Mouse (Mus musculus): ENCODE data around the gene Ecel1.

Ecel1 gene

DNA sequence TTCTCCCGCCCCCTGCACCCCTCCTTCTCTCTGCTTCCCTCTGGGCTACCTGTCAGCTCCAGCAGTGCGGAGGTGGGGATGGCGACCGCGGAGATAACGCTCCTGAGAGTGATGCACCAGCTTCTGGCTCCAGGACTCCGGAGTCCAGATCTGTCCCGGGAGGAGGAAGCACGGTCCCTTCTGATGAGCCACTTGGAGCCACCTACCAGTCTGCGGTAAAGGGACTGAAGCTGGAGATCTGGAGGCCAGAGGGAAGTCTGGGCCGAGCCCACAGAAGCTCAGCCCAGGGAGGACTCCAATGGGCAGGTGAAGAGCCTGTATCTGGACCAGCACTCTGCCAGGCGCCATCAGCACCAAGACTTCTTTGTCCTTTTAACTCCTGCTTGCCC lies at the start of gene Ecel1:
TSS of gene Ecel1 (minus strand) at position 323 of the 389 bp plus-strand sequence.
- DNase-seq (ENCODE audit: low spot score): no peak

DNA sequence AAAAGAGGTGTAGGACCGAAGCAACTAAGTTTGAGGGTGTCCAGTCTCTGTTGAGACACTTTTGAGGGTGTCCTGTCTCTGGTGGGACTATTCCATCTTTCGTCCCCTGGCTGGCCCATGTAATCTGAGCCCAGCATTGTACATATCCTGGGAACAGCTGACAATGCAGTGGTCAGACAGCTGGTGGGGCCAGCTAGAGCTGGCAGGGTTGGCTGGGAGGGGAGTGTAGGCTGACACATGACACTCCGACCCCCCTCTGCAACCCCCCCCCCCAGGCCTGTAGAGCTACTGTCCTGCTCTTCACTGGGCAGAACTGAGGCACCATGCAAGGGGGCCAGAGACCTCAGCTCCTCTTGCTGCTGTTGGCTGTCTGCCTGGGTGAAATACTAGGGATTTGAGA lies 49.2 kb upstream of the Ecel1 start:
- DNase-seq (ENCODE audit: low spot score): no peak

DNA sequence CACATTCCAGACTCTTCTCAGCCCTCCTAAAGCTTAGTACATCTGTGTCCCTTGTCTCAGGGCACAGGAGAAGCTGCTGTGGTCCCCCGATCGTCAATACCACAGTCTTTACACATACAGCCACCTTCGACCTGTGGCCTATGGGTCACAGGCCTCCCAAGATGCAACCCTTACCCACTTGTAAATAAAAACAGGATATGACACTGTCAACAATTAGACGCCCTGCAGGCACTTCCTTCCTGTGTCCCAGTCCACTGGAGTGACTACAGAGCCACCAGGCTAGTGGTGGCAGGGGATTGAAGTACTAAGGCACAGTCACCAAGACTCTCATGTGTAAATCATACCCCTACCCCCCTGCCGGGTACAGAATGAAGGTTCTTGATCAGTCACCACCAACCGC lies 48.7 kb upstream of the Ecel1 start:
- no peak for DNase-seq (ENCODE audit: low spot score)

DNA sequence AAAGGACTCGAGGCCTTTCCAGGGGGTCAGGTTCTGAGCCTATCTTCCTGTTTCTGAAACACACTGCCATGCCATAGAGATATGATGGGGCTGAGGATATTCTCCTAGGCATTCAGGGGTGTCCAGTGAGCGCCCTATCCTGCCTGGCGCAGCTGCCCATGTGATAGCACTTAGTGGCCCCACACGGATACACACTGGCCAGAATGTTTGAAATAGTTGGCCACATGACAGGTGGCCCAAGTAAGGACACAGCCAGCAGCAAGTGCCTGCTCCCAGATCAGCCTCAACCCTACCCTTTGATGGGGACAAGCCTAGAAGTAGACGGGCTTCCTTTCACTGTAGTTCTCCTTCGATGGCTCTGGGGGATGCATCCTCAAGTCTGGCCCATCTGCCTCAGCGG lies 48.1 kb upstream of the Ecel1 start, which contains the start of gene Chrng:
TSS of gene Chrng (plus strand) at position 193 of the 400 bp plus-strand sequence.
- no peak for DNase-seq (ENCODE audit: low spot score)

DNA sequence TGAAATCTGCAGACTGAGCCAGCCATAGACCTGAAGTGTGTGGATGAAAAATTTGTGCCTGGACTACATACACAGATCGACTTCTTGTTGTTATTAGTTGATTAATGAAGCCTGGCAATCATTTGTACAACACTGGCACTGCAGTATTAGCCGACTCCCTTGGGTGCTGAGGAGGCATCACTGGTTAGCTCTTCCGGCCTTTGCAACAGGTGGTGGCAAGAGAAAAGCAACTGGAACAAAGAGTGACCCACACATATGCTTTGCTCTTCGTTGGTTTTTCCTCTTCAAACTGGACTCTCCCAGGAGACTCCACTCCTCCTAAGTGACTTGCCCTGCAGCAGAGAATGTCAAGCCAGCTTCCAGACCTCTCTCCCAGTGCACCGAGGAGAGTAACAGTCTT lies 47.5 kb upstream of the Ecel1 start:
- DNase-seq (ENCODE audit: low spot score): no peak

DNA sequence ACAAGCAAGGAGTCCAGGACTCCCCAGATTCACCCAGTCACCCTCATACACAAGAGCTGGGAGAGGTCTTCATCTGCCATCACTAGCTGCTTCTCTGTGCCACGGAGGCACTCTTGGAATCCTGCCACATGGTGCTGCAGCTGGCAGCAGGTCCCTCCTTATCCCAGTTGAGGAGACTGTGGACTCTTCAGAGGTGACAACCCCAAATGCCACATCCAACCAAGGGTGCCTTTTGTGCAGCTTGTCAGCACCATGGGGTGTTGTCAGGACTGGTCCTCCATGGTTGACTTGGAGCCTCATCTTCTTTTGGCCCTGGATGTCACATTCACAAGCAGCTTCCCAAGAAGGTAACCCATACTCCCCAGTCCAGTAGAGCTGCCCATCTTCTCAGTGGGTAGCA lies 45.5 kb upstream of the Ecel1 start:
- no peak for DNase-seq (ENCODE audit: low spot score)

DNA sequence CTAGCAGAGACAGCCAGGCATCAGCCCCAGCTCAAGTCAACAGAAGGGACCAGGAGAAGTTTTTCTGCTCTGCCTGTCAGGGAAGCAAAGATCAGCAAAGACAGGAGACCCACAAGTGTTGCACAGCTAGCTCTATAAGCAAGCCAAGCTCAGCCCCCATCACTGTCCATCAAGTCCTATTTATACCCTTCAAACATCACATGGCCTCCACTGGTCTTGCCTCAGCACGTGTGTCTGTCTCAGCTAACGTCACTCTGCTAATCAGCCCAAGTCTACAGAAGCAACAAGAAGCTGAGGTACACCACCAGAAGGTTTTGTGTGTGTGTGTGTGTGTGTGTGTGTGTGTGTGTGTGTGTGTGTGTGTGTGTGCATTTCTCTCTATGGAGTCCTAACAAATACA lies 44.5 kb upstream of the Ecel1 start:
- DNase-seq (ENCODE audit: low spot score): no peak

DNA sequence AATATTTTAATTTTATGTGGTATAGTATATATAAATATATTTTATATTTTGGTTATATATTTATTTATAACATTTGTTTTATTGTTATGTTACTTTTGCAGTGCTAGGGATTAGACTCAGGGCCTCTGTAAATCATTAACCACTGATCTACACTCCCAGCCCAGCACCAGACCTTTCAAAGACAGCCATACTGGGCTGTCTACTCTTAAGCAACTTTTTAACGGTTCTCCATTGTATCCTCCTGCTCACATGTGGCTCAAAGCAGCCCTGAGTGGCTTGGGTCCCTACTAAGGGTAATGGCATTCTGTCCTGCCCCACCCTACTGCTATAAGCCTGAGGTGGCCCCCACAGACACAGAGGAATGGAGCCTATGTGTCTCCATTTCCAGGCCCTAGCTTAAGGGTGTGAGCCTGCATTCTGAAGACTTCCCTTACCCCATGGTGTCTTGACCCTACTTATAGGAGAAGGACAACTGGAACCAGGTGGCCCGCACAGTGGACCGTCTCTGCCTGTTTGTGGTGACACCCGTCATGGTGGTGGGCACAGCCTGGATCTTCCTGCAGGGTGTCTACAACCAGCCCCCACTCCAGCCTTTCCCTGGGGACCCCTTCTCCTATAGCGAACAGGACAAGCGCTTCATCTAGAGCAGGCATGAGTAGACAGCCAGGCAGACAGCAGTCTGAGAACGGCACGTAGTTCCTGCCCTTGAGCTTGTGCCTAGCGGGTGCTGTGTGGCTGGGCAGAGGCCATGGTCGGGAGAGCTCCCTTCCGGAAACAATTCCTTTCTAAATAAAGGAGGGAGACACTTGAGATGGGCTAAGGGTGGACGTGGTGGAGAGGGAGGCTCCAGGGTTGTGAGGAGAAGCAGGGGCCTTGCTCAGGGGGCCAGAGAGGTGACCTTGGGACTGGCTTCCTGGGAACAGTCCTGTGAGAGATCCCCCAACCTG lies 42.1 kb upstream of the Ecel1 start:
- no peak for DNase-seq (ENCODE audit: low spot score)

DNA sequence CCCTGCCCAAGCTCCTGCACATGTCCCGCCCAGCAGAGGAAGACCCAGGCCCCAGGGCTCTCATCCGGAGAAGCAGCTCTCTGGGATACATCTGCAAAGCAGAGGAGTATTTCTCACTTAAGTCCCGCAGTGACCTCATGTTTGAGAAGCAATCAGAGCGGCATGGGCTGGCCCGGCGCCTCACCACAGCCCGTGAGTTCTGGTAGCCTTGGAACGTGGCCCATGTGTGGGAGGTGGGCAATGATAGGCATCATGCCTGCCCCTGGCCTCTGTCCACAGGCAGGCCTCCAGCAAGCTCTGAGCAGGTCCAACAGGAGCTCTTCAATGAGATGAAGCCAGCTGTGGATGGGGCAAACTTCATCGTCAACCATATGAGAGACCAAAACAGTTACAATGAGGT lies 41.0 kb upstream of the Ecel1 start:
- DNase-seq (ENCODE audit: low spot score): peak; percentile 74

DNA sequence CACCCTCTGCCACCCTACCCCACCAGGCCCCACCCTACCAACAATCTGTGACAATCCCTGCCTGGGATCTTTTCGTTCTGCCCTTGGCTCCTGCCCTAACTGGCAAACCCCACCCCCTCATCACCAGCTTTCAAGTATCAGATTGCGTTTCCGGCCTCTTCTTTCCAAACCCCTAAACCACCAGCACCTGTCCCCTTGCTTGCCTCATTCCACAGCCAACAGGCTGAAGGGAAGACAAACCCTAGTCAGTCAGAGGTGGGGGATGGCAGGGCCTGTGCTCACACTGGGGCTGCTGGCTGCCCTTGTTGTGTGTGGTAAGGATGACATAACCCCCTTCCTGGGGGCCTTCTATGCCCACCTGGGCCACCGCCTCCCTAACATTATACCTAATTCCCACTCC lies 34.1 kb upstream of the Ecel1 start, which contains the start of gene Chrnd:
TSS of gene Chrnd (plus strand) at position 179 of the 400 bp plus-strand sequence.
- no peak for DNase-seq (ENCODE audit: low spot score)

DNA sequence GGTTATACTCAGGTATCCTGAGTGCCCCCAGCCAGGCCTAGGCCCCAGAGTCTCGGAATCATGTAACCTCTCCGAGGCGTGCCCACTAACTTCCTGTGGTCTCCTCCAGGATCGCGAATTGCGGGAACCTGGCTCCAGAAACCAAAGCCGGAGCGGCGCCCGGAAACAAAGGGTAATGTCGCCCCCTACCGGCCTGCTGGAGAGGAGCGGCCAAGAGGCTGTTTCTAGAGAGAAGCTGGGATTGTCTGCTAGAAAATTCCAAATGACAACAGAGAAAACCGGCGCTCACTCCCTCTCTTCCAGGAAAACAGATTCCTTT lies 30.7 kb upstream of the Ecel1 start:
- DNase-seq (ENCODE audit: low spot score): peak; percentile 91

DNA sequence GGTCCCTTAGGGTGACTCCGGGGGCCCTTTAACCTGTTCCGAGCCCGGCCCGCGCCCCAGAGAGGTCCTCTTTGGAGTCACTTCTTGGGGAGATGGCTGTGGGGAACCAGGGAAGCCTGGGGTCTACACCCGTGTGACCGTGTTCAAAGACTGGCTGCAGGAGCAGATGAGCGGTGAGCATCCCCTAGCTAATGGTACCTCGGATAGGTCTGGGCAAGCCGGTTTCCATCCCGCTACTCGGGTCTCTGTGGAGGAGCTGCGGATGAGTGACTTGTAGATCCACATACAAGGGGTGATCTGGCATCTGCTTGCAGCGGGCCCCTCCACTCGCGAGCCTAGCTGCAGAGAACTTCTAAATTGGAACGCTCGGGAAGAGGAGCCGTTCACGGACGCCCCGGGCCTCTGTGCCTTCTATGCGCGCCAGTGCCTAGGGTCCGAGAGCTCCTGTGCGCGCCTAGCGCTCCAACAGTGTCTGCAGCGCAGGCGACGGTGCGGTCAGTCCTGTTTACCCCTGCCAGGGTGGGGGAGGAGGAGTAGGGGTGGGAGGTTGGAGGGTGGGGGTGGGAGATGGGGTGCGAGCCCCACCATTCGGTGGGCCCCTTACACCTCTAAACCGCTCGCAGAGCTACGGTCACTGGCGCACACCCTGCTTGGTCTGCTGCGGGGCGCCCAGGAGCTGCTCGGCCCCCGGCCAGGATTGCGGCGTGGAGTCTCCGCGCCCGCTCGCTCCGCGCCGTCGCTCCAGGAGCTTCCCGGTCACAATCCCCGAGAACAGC lies 30.1 kb upstream of the Ecel1 start:
- no peak for DNase-seq (ENCODE audit: low spot score)

DNA sequence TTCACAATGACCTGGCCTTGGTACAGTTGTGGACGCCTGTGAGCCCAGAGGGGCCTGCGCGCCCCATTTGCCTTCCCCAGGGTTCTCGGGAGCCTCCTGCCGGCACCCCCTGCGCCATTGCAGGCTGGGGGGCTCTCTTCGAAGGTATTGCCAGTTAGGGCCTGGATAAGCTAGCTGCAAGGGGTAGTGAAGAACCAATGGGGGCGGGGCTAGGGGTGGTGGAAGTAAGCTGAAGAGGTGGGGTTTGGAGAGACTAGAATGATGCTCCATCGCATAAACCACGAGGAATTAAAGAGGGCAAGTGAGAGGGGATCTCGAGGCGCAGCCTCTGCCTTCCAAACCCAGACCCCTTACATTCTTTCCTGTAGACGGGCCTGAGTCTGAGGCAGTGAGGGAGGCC lies 29.2 kb upstream of the Ecel1 start:
- DNase-seq (ENCODE audit: low spot score): peak; percentile 60

DNA sequence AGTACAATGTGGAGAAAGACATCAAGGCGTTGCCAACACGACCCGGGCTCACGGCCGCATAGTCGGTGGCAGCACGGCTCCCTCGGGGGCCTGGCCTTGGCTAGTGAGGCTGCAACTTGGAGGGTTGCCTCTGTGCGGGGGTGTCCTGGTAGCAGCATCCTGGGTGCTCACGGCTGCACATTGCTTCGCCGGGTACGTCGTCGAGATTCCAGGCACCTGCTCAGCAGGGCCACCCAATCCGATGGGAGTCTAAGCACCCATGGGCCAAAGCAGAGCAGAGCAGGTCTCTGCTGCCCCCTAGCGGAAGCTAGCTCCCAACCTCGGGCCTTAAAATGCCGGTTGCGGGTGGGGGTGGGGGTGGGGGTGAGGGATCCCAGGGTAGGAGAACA lies 28.4 kb upstream of the Ecel1 start:
- peak; percentile 88 for DNase-seq (ENCODE audit: low spot score)

DNA sequence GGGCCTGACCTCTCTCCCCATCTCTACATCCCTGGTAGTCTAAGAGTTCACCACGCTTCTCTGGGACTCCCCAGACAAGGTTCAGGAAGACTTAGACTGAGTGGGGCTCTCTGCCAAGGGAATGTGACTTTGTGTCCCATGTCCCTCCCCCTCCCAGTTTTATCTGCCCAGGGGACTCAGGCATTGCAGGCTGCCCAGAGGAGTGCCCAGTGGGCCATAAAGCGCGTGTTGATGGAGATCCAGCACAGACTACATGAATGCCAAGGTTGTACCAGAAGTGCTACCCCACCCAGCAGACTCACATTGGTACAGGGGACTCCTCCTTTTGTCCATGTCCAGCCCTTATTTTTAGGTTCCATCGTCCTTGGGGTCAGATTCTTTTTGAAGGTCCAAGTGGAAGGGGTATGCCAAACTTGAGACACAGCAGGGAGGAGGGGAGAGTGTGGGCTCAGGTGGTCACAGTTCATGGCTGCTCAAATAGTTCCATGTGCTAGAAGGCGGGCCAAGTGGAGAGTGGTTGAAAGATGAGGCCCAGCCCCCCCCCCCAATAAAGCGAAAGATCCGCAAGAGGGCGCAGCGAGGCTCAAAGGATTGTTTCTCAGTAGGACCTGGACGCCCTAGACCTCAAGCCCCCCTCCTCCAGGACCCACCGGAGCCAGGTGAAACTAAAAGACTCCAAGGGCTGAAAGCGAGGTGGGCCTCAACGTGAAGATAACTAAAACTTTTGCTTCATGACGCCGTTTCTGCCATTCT lies 27.9 kb upstream of the Ecel1 start:
- peak; percentile 62 for DNase-seq (ENCODE audit: low spot score)

DNA sequence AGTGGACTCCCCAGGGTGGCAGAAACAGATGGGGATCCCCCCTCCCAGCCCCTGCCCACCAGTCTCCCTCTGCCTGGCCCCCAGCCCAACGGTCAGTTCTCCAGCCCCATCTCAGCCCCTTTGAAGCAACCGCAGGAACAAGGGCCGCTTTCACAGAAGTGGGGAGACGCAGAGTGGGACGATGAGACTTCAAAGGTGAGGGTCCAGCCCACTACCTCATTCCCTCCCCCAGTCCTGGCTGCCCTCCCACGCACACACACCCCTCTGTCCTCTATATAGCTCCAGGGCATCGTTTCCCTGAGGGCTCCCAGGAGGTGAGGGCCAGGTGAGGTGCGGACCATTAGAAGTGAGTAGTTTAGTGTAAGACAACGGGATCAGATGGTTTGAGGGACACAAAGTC lies 26.7 kb upstream of the Ecel1 start, which contains the start of gene Prss56:
TSS of gene Prss56 (plus strand) at position 301 of the 400 bp plus-strand sequence.
- no peak for DNase-seq (ENCODE audit: low spot score)

DNA sequence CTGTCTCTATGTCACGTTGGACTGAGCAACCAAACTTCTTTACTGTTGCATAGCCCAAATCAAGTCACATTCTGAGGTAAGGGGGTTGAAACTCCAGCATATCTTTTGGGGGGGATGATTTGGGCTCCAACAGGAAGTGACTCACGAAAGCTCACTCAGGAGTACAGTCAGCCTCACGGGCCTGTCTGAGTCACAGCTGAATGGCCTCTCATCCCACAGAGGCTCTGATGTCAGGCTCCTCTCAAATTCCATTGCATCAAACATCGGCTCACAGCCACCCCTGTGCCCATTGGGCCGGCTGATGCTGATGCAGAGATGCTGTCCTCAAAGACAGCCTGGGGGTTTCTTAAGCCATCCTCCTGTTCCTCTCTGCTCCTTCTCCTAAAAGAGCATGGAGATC lies 24.6 kb upstream of the Ecel1 start:
- no peak for DNase-seq (ENCODE audit: low spot score)

DNA sequence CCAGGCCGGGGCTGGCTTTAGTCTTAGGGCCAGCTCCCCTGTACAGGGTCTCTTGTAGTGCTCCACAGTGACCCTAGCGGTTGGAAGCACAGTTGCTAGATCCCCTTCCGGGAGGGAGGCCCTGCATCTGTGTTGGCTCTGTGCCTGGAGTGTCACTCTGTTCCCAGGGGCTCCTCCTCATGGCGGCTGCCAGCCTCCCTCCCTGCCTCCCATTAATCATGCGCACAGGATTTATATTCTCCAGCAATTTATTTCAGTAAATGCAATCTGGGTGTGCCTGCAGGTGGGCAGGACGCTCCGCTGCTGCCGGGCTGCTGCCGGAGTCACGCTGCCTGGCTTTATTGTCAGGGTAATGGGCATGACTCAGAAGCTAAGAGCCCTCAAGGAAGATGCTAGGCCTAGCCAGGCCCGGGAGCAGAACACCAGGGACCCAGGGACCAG lies 19.6 kb upstream of the Ecel1 start:
- peak; percentile 68 for DNase-seq (ENCODE audit: low spot score)

DNA sequence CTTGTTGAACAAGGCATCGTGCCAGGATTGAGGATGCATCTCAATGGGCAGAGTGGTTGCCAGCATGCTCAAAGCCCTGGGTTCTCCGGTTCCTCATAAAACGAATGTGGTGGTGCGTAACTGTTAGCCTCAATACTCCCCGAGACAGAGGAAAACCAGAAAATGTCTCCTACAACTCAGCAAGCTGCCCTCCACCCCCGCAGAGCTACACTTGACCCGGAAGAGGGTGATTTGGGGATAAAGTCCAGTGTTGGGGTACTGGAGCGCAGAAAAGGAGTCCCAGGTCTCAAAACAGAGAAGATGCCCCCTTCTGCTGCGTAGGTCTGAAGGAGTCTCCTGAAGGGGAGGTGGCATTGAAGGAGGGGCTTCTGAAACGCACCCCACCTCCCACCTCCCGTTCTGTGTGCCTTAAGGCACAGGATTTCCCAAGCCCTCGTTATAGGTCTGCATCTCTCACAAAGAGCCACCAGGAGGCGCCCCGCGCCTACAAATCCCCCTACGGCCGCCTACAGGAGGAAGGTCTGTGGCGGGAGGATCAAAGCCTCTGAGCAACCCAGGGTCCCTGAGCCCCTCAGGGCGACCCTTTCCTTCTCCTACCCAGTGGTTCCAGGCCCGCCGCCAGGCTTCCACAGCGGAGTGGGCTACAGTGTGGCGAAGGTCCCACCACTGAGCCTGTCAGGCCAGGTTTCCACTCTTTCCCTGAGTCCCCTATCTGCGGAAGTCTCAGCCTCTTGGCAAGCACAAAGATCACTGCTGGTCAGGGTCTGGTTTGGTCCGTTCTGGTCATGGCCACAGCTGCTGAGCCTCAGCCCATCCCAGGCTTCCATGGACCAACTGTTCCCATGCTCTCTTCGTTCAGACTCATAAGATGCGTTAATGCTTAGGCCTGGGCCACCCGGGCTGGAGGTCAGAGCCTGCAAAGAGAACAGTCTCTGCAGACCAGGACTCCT lies 18.0 kb upstream of the Ecel1 start:
- peak; percentile 81 for DNase-seq (ENCODE audit: low spot score)

DNA sequence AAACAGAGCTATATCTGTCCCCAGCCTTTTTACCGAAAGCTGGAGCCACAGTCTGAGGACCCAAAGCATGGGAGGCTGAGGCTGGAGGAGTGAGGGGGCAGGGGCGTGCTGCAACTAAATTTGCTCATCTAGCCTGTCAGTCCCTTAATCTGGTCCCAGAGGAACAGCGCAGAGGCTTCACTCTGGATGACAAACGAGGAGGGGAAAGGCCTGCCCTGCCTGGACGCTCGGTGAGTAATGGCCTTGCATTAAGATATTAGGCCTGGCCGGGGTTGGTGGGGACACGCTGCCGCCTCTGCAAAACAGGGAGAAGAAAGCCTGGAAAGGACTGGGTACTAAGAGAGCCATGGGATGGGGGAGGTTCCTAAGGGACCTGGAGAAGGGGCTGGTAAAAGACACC lies 16.0 kb upstream of the Ecel1 start:
- no peak for DNase-seq (ENCODE audit: low spot score)

DNA sequence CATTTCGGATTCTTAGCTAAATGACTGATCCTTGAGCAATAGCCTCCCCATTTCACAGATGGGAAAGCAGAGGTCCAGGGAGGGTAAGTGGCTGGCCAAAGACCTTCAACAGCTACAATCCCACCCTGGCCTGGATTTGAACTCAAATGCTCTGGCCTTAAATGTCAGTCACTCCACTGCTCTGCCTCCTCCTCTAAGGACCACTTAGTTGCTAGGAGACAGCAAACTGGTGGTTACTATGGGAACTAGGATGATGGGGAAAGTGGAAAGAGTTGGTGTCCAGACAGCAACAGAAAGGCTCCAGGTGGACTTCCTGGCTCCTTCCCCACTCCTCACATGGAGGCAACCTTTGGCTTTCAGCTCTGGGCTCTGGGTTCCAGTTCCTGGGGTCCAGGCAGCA lies 15.0 kb upstream of the Ecel1 start:
- DNase-seq (ENCODE audit: low spot score): no peak
